Comparison of ENCODE assay signal across 8 mouse cellular contexts in the genomic region with DNA sequence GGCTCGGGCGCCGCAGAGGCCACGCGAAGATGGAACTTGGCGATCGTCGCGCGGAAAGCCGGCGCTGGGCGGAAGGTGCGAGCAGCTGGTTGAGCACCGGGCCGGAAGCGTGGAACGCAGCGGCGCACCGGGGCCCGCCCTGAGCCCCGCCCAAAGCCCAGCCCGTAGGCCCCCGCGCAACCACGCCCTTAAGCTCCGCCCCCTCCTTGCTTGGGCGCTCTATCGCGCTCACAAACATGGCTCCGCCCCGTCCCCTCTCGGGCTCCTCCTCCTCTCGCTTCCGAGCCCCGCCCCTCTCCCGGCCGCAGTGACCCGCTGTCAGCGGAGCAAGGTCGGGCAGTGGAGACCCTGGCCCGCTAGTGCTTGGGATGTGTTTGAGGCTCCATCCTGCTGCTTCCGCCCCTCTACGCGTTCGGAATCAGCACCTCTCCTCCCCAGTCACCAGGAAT. TPM values are rescaled to one million over a fixed set of nuclear protein-coding genes. Genes with fewer than 3 reads are reported as not detected.
DNase-seq lines count a peak whose midpoint lies in the region; ATAC-seq and TF ChIP-seq lines count a peak whose summit lies in the region.

A gene (minus strand): TSS at position 164 of the 449 bp plus-strand sequence.

- peaks cover 42% of the 10 kb centered on the region for H3K27me3 ChIP-seq in G1E (ENCODE audit: insufficient read depth, low read length)
- H3K27me3 ChIP-seq in forebrain, embryonic 15.5 days: 0 out of 2 replicates have a peak, but pooled peaks cover 5% of the 10 kb centered on the region
- H3K27me3 ChIP-seq in neural tube, embryonic 15.5 days (replicated peaks): peaks cover 8% of the 10 kb centered on the region; the same call in 1 of the 2 replicates

- H3K4me2 ChIP-seq in forebrain, embryonic 15.5 days (replicated peaks): peak within 1 kb of the TSS; percentile 94
- H3K4me2 ChIP-seq in neural tube, embryonic 15.5 days: peak within 1 kb of the TSS; percentile 95

- WGBS in forebrain, embryonic 15.5 days: 1% methylated on average over 47 of the region's 47 CpGs
- WGBS in lung, adult 2 months: under 1% methylated on average over 33 of the region's 47 CpGs
- under 1% methylated on average over 41 of the region's 47 CpGs for WGBS in neural tube, embryonic 15.5 days

- TF ChIP-seq CTCF in G1E (IDR thresholded peaks at IDR 0.05; ENCODE audit: low read depth, low read length): no peak
- no peak for TF ChIP-seq CTCF in lung, adult 2 months (IDR thresholded peaks at IDR 0.05; ENCODE audit: insufficient read depth, low read length)

- intact Hi-C loops in heart, postnatal 14 days (cut with DNase I): no loop called here

- H3K4me1 ChIP-seq in G1E (ENCODE audit: insufficient read depth, low read depth, low read length): peaks cover 32% of the 10 kb centered on the region
- H3K4me1 ChIP-seq in forebrain, embryonic 15.5 days: peaks cover 12% of the 10 kb centered on the region
- peaks cover 4% of the 10 kb centered on the region; the same call in 1 of the 2 replicates for H3K4me1 ChIP-seq in lung, adult 2 months (ENCODE audit: control insufficient read depth, insufficient read depth, low read length)
- H3K4me1 ChIP-seq in neural tube, embryonic 15.5 days: peaks cover 21% of the 10 kb centered on the region

- no peak within 1 kb of the TSS; the same call in 1 of the 2 replicates for H3K27ac ChIP-seq in forebrain, embryonic 15.5 days (replicated peaks)
- peak within 1 kb of the TSS; percentile 74 for H3K27ac ChIP-seq in neural tube, embryonic 15.5 days (replicated peaks)

- peak within 1 kb of the TSS; percentile 71 for H3K9ac ChIP-seq in forebrain, embryonic 15.5 days (replicated peaks)
- H3K9ac ChIP-seq in neural tube, embryonic 15.5 days (replicated peaks): peak within 1 kb of the TSS; percentile 69

- TF ChIP-seq POLR2A in lung, adult 2 months (IDR thresholded peaks at IDR 0.05; ENCODE audit: borderline replicate concordance, extremely low read depth, low read depth, low read length): peak; percentile 28; the same call in 1 of the 2 replicates

- peaks cover 38% of the 10 kb centered on the region for H3K36me3 ChIP-seq in G1E (replicated peaks)
- peaks cover 26% of the 10 kb centered on the region for H3K36me3 ChIP-seq in forebrain, embryonic 15.5 days
- H3K36me3 ChIP-seq in neural tube, embryonic 15.5 days: peaks cover 33% of the 10 kb centered on the region

- H3K9me3 ChIP-seq in G1E (replicated peaks): no peaks in the 10 kb centered on the region
- no peaks in the 10 kb centered on the region for H3K9me3 ChIP-seq in forebrain, embryonic 15.5 days
- H3K9me3 ChIP-seq in neural tube, embryonic 15.5 days (replicated peaks): no peaks in the 10 kb centered on the region

- peak; percentile 89 for ATAC-seq in G1E (ENCODE audit: extremely low read depth, insufficient number of reproducible peaks, low FRiP score, poor library complexity, severe bottlenecking)
- peak; percentile 89 for ATAC-seq in forebrain, embryonic 15.5 days (replicated peaks)
- ATAC-seq in neural tube, embryonic 15.5 days (ENCODE audit: low FRiP score): peak; percentile 89

- H3K4me3 ChIP-seq in G1E (ENCODE audit: low read depth, low read length): peak within 1 kb of the TSS; percentile 79
- peak within 1 kb of the TSS; percentile 70 for H3K4me3 ChIP-seq in forebrain, embryonic 15.5 days
- peak within 1 kb of the TSS; percentile 88 for H3K4me3 ChIP-seq in lung, adult 2 months (replicated peaks; ENCODE audit: extremely low read depth, low read depth, low read length)
- H3K4me3 ChIP-seq in neural tube, embryonic 15.5 days (replicated peaks): peak within 1 kb of the TSS; percentile 74

- peak; percentile 93 for DNase-seq in G1E (ENCODE audit: low spot score)
- DNase-seq in cerebellum, adult 11 months: peak; percentile 96
- DNase-seq in heart, postnatal 14 days: peak; percentile 94 to 97
- DNase-seq in layer of hippocampus, adult 18-20 months (ENCODE audit: low spot score in 2 of 2): peak; percentile 92 to 94
- DNase-seq in lung, adult 2 months: peak; percentile 97
- DNase-seq in testis, postnatal 10 days (ENCODE audit: low spot score): peak; percentile 98

RNA-seq across cellular contexts. Expression of the gene that starts here (rescaled TPM):
- total RNA-seq in G1E (2014; fragmentation: Nextera tagmentation) (61.4 and 63.6 TPM in 2 replicates), G1E (2017) (26.5 and 33.0 TPM in 2 replicates)
- 61.9 and 82.0 TPM in 2 replicates for polyA plus RNA-seq in G1E (2012)
- 79.5 and 80.9 TPM in 2 replicates for polyA plus RNA-seq in forebrain, embryonic 15.5 days (2015; fragmentation: Nextera tagmentation; extraction: Ambion mirVana)
- 10 to 100 TPM; 45.3 to 48.2 TPM for total RNA-seq in heart, postnatal 14 days (2021)
- 100 to 1,000 TPM; 153 to 155 TPM for total RNA-seq in layer of hippocampus, adult 18-20 months (2021)
- 170 and 173 TPM in 2 replicates for polyA plus RNA-seq in lung, adult 2 months (2012; rRNA removed)
- polyA plus RNA-seq in neural tube, embryonic 15.5 days (2015; fragmentation: Nextera tagmentation; extraction: Ambion mirVana): 163 and 195 TPM in 2 replicates
